Mouse (Mus musculus) embryonic facial prominence, embryonic 13.5 days (tissue): ENCODE measurements around the gene Palld. TPM values are rescaled to one million over a fixed set of nuclear protein-coding genes. Genes with fewer than 3 reads are reported as not detected.
A peak's percentile ranks its signal among the peaks of the same experiment; 100 is the strongest.

Experiments
- ATAC-seq: fragments of 200-750 bp; cut with Nextera tagmentation; 2 replicates; pipeline ENCODE4 v1.8.0; 2017; ENCODE audit warnings: low read depth; ENCODE audit not compliant: insufficient number of reproducible peaks, insufficient read depth, low FRiP score, low TSS enrichment
- H3K27ac ChIP-seq: fragments of 300-500 bp; sonication (generic); 2 replicates; pipeline ENCODE4 v1.5.1; 2015; ENCODE audit warnings: moderate library complexity, mild to moderate bottlenecking, inconsistent platforms
- H3K27me3 ChIP-seq: fragments of 300-500 bp; sonication (generic); 2 replicates; pipeline ENCODE4 v1.6.1; 2015; ENCODE audit warnings: mild to moderate bottlenecking, inconsistent platforms
- H3K36me3 ChIP-seq: fragments of 300-500 bp; sonication (generic); 2 replicates; pipeline ENCODE4 v1.6.1; 2015; ENCODE audit warnings: mild to moderate bottlenecking, inconsistent platforms
- H3K4me1 ChIP-seq: fragments of 300-500 bp; sonication (generic); 2 replicates; pipeline ENCODE4 v1.6.1; 2015; ENCODE audit warnings: inconsistent platforms
- H3K4me2 ChIP-seq: fragments of 300-500 bp; sonication (generic); 2 replicates; pipeline ENCODE4 v1.6.1; 2015; ENCODE audit warnings: moderate library complexity, mild to moderate bottlenecking, inconsistent platforms
- H3K4me3 ChIP-seq: fragments of 300-500 bp; sonication (generic); 2 replicates; pipeline ENCODE4 v1.5.1; 2015; ENCODE audit warnings: mild to moderate bottlenecking, inconsistent platforms
- H3K9ac ChIP-seq: fragments of 300-500 bp; sonication (generic); 2 replicates; pipeline ENCODE4 v1.6.1; 2015; ENCODE audit warnings: mild to moderate bottlenecking, inconsistent platforms
- H3K9me3 ChIP-seq: fragments of 300-500 bp; sonication (generic); 2 replicates; pipeline ENCODE4 v1.6.1; 2016; ENCODE audit warnings: inconsistent platforms
- WGBS: fragments of 180-500 bp; shearing (Covaris S2); methylation state at CpG from one replicate; pipeline ENCODE4 v1.1.7; 2015; ENCODE audit warnings: mixed read lengths; 5-methylcytosine and 5-hydroxymethylcytosine counted together
- polyA plus RNA-seq: library from polyadenylated mRNA; unstranded; fragments of >200 nt; fragmentation: Nextera tagmentation; extraction: Ambion mirVana; gene quantifications from 2 replicates; pipeline ENCODE4 v1.2.1, GENCODE M21; 2015

Gene Palld
- polyA plus RNA-seq, 1 experiment from 2014 or later: 146 TPM

GRCm38 (mm10) chr8:61502277-61502676 lies 400.2 kb downstream of the Palld start:
- peaks cover 18% of the 10 kb centered on the region for H3K36me3 ChIP-seq
- H3K4me2 ChIP-seq: no peak overlapping the region
- no peaks in the 10 kb centered on the region for H3K4me1 ChIP-seq

DNA sequence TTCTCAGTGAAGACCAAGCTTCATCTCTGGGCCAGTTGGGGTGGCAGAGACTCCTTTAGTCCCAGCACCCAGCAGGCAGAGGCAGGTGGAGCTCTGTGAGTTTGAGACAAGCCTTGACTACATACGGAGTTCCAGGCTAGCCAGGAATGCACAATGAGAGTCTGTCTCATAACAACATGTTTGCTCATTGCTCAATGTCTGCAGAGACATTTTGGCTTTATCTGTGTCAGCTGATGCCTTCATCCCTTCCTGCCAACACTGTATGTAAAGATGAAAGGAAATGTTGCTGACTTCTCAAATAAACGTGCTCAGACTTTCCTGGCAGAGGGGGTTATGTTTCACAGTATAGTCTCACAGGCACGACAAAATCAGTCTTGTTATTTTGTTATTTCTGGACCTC lies 401.6 kb downstream of the Palld start:
- H3K4me2 ChIP-seq: no peak overlapping the region
- ATAC-seq: no peak
- no peaks in the 10 kb centered on the region for H3K9me3 ChIP-seq
- no peak overlapping the region for H3K27ac ChIP-seq
- no peak overlapping the region for H3K4me3 ChIP-seq
- no peaks in the 10 kb centered on the region for H3K27me3 ChIP-seq
- no peaks in the 10 kb centered on the region for H3K4me1 ChIP-seq
- 35% methylated on average over 3 of the region's 3 CpGs for WGBS
- no peak overlapping the region for H3K9ac ChIP-seq
- H3K36me3 ChIP-seq: peaks cover 21% of the 10 kb centered on the region

More at GRCm38 (mm10) chr8:61502277-61502676, 400.2 kb downstream of the Palld start:
- Histone ChIP-seq H3K27ac (no peak overlapping the region), H3K27me3 (no peaks in the 10 kb centered on the region), H3K4me3 (no peak overlapping the region), H3K9me3 (no peaks in the 10 kb centered on the region), H3K9ac (no peak overlapping the region)
- no peak for ATAC-seq

GRCm38 (mm10) chr8:61499035-61499434 lies 403.5 kb downstream of the Palld start:
- Histone ChIP-seq H3K9ac (no peak overlapping the region), H3K9me3 (no peaks in the 10 kb centered on the region), H3K4me3 (no peak overlapping the region), H3K36me3 (peaks cover 22% of the 10 kb centered on the region), H3K4me2 (no peak overlapping the region), H3K4me1 (no peaks in the 10 kb centered on the region), H3K27ac (no peak overlapping the region), H3K27me3 (no peaks in the 10 kb centered on the region)
- 58% methylated on average over 4 of the region's 4 CpGs for WGBS
- no peak for ATAC-seq

- H3K9me3 ChIP-seq: no peaks in the 10 kb centered on the region
- WGBS: 80% methylated on average over 4 of the region's 4 CpGs
- no peak overlapping the region for H3K9ac ChIP-seq
- no peak for ATAC-seq
- no peaks in the 10 kb centered on the region for H3K4me1 ChIP-seq
- H3K27me3 ChIP-seq: no peaks in the 10 kb centered on the region
- H3K36me3 ChIP-seq: peaks cover 22% of the 10 kb centered on the region
- H3K4me3 ChIP-seq: no peak overlapping the region
- no peak overlapping the region for H3K4me2 ChIP-seq
- H3K27ac ChIP-seq: no peak overlapping the region
Observed at GRCm38 (mm10) chr8:61497110-61497509, 405.4 kb downstream of the Palld start.

GRCm38 (mm10) chr8:61488631-61489030 lies 413.9 kb downstream of the Palld start:
- WGBS: 91% methylated on average over 8 of the region's 8 CpGs
- Histone ChIP-seq H3K9me3 (no peaks in the 10 kb centered on the region), H3K9ac (no peak overlapping the region), H3K27me3 (no peaks in the 10 kb centered on the region), H3K27ac (no peak overlapping the region), H3K4me2 (peak overlapping the region; percentile 62), H3K36me3 (peaks cover 13% of the 10 kb centered on the region), H3K4me3 (peak overlapping the region; percentile 76), H3K4me1 (peaks cover 7% of the 10 kb centered on the region)
- no peak for ATAC-seq

GRCm38 (mm10) chr8:61487597-61488156 lies 414.8 kb downstream of the Palld start, which contains the start of gene Cbr4:
Gene Cbr4, plus strand, starts transcription at chr8:61487734.
- H3K36me3 ChIP-seq: peaks cover 9% of the 10 kb centered on the region
- no peaks in the 10 kb centered on the region for H3K27me3 ChIP-seq
- H3K9ac ChIP-seq: peak within 1 kb of the TSS; percentile 92
- H3K4me2 ChIP-seq: peak within 1 kb of the TSS; percentile 62
- H3K4me1 ChIP-seq: peaks cover 7% of the 10 kb centered on the region
- H3K9me3 ChIP-seq: no peaks in the 10 kb centered on the region
- peak within 1 kb of the TSS; percentile 92 for H3K27ac ChIP-seq
- ATAC-seq: peak; percentile 83
- 2% methylated on average over 29 of the region's 29 CpGs for WGBS
- H3K4me3 ChIP-seq: peak within 1 kb of the TSS; percentile 76

DNA sequence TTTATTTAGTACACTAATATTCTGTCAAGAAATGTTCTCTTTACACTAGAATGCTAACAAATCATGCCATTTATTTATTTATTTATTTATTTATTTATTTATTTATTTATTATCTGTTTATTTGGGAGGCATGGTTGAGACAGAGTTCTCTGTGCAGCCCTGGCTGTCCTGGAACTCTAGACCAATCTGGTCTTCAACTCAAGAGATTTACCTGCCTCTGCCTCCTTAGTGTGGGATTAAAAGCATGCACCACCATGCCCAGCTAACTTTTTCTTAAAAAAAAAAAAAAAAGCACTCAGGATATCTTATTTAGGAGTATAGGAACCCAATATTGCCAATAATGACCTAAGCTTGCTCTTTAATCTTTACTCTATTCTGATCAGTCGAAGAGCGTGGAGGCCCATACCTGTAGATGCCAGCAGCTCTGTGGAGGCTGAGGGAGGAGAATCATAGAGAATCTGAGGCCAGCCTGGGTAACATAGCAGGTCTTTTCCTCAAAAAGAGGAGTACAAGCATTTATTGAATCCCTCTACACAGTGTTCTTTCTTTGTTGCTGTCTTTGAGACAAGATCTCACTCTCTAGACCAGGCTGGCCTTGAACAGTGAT lies 415.5 kb downstream of the Palld start:
- peaks cover 7% of the 10 kb centered on the region for H3K4me1 ChIP-seq
- H3K36me3 ChIP-seq: peaks cover 6% of the 10 kb centered on the region
- ATAC-seq: no peak
- H3K4me2 ChIP-seq: peak overlapping the region; percentile 62; the same call in 1 of the 2 replicates
- WGBS: 96% methylated on average over 2 of the region's 2 CpGs
- no peaks in the 10 kb centered on the region for H3K9me3 ChIP-seq
- H3K9ac ChIP-seq: peak overlapping the region; percentile 92; the same call in 1 of the 2 replicates
- no peak overlapping the region for H3K27ac ChIP-seq
- no peak overlapping the region; the same call in 1 of the 2 replicates for H3K4me3 ChIP-seq
- no peaks in the 10 kb centered on the region for H3K27me3 ChIP-seq

GRCm38 (mm10) chr8:61480260-61480967 lies 422.1 kb downstream of the Palld start:
- 89% methylated on average over 14 of the region's 14 CpGs for WGBS
- Histone ChIP-seq H3K4me1 (no peaks in the 10 kb centered on the region), H3K9me3 (no peaks in the 10 kb centered on the region)

GRCm38 (mm10) chr8:61479506-61480214 lies 422.8 kb downstream of the Palld start:
- peak; percentile 67; the same call in 1 of the 2 replicates for ATAC-seq

More at GRCm38 (mm10) chr8:61480260-61480967, 422.1 kb downstream of the Palld start:
- ATAC-seq: no peak
- H3K4me2 ChIP-seq: no peak overlapping the region
- H3K36me3 ChIP-seq: no peaks in the 10 kb centered on the region
- no peak overlapping the region for H3K27ac ChIP-seq
- no peak overlapping the region for H3K4me3 ChIP-seq
- no peaks in the 10 kb centered on the region for H3K27me3 ChIP-seq
- no peak overlapping the region for H3K9ac ChIP-seq

DNA sequence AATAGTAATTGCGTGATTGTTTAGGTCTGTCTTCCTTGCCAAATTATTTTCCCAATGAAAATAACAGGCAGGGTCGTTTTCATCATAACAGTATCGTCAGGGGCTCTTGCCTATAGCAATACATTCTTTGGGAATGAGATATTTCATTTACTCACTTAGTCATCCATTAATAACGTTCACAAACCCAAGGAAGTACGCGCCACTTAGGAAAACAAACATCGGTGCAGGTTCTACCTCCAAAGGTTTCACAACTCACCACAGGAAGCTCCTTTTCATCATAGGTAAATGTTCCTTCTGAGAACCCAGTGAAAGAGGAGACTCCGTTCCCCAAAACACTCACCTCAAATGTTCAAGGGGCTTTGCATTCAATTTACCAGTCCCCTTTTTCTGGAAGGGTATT lies 423.7 kb downstream of the Palld start:
- H3K4me2 ChIP-seq: no peak overlapping the region
- no peaks in the 10 kb centered on the region for H3K36me3 ChIP-seq
- no peak overlapping the region for H3K27ac ChIP-seq
- no peaks in the 10 kb centered on the region for H3K4me1 ChIP-seq
- no peak for ATAC-seq
- H3K9me3 ChIP-seq: no peaks in the 10 kb centered on the region
- H3K27me3 ChIP-seq: no peaks in the 10 kb centered on the region
- WGBS: 75% methylated on average over 8 of the region's 8 CpGs
- H3K9ac ChIP-seq: no peak overlapping the region
- no peak overlapping the region for H3K4me3 ChIP-seq

More at GRCm38 (mm10) chr8:61479506-61480214, 422.8 kb downstream of the Palld start:
- no peaks in the 10 kb centered on the region for H3K36me3 ChIP-seq
- no peak overlapping the region for H3K4me3 ChIP-seq
- no peaks in the 10 kb centered on the region for H3K27me3 ChIP-seq
- H3K4me2 ChIP-seq: no peak overlapping the region
- H3K9me3 ChIP-seq: no peaks in the 10 kb centered on the region
- 54% methylated on average over 11 of the region's 11 CpGs for WGBS
- H3K9ac ChIP-seq: no peak overlapping the region
- H3K4me1 ChIP-seq: no peaks in the 10 kb centered on the region
- H3K27ac ChIP-seq: no peak overlapping the region

- H3K27ac ChIP-seq: no peak overlapping the region
- H3K4me1 ChIP-seq: no peaks in the 10 kb centered on the region
- no peaks in the 10 kb centered on the region for H3K27me3 ChIP-seq
- H3K4me3 ChIP-seq: no peak overlapping the region
- H3K4me2 ChIP-seq: no peak overlapping the region
- no peak overlapping the region for H3K9ac ChIP-seq
- H3K36me3 ChIP-seq: no peaks in the 10 kb centered on the region
- 86% methylated on average over 4 of the region's 4 CpGs for WGBS
- no peaks in the 10 kb centered on the region for H3K9me3 ChIP-seq
- no peak for ATAC-seq
Observed at GRCm38 (mm10) chr8:61478150-61478549, 424.3 kb downstream of the Palld start.
